Mouse (Mus musculus) natural killer cell, adult 2 months (primary cell): Measurements from ENCODE around the gene Lrrc4b.
A peak's percentile ranks its signal among the peaks of the same experiment; 100 is the strongest.

Experiments used
- DNase-seq, 2 experiments: peaks; one replicate each; pipeline ENCODE4 v3.0.0; 2022; ENCODE audit warnings: low spot score in 2 of 2

The Lrrc4b gene

DNA sequence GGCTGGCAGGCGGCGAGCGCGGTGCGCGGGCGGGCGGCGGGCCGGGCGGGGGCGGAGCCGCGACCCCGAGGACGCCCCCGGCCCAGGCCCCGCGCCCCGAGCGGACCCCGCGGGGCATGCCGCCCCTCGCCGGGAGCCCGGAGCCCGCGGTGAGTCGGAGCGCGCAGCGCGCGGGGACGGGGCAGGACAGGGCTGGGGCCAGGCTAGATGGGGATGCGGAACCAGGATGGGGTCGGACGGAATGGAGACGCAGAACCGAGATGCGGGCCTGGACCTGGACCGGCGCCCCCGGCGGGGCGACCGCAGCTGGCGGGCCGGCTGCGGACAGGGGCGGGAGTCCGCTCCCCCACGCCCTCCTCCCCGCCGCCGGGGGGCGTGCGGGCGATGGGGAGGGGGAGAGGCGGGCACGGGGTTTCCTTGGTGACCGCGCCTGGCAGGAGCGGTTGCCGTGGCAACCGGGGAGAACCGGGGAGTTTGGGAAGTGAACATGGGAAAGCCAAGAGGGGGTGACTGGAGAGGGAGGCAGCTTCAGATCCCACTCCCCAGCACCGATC is at the start of gene Lrrc4b:
TSS of gene Lrrc4b (plus strand) at position 51 of the 554 bp plus-strand sequence.
- DNase-seq = no peak

DNA sequence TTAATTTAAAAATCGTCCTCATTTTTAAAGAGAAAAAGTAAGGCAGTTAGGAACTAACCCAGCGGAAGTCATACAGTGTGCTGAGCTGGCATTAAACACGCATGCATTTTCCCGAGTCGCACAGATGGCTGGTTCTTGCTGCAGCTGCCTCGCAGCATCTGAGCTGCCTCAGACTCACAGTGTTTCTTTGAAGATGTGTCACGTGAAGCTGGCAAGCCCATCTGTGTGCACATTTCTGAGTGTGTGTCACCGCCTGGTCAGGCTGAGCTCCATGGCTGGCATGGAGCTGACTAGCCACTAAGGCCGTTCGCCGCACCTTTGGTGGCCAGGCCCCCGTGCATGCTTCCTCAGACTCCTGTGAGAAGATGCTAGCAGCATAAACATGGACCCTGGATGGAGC is 46.3 kb upstream of the Lrrc4b start:
- no peak for DNase-seq

- peak; percentile 42 to 51 for DNase-seq
Measured at GRCm38 (mm10) chr7:44383980-44384715, 44.7 kb upstream of the Lrrc4b start, which contains the start of gene Syt3. Gene Syt3, plus strand, starts transcription at chr7:44384102.

DNA sequence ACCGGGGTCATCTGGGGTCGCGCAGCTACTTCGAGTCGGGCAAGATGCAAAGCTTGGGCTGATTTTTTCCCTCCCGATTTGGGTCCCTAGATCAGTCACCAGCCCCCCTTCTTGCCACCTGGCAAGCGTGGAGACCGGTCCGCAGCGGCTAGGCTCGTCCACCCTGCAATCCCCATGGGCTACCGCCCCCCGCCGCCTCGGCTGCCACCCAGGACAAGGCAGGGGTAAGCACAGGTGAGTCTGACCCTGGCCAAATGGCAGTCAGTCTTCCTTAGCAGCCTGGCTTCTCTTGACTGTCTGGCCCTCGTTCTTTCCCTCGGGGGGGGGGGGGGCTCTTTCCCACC is 44.1 kb upstream of the Lrrc4b start:
- no peak for DNase-seq

- DNase-seq = no peak
Measured at GRCm38 (mm10) chr7:44385720-44386119, 43.1 kb upstream of the Lrrc4b start, which contains the start of gene 1700008O03Rik. Gene 1700008O03Rik, minus strand, starts transcription at chr7:44385820.

GRCm38 (mm10) chr7:44391831-44392230 is 37.0 kb upstream of the Lrrc4b start:
- DNase-seq = no peak

DNA sequence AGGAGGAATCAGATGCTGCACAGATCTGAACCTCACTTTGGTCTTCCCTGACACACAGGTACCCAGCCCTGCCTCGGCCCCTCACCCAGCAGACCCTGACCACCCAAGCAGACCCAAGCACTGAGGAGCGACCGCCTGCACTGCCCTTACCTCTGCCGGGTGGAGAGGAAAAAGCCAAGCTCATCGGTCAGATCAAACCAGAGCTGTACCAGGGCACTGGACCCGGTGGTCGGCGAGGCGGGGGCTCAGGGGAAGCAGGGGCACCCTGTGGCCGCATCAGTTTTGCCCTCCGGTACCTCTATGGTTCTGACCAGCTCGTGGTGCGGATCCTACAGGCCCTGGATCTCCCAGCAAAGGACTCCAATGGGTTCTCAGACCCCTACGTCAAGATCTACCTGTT is 36.5 kb upstream of the Lrrc4b start:
- DNase-seq = no peak

- no peak for DNase-seq
Measured at GRCm38 (mm10) chr7:44393284-44393683, 35.5 kb upstream of the Lrrc4b start.

DNA sequence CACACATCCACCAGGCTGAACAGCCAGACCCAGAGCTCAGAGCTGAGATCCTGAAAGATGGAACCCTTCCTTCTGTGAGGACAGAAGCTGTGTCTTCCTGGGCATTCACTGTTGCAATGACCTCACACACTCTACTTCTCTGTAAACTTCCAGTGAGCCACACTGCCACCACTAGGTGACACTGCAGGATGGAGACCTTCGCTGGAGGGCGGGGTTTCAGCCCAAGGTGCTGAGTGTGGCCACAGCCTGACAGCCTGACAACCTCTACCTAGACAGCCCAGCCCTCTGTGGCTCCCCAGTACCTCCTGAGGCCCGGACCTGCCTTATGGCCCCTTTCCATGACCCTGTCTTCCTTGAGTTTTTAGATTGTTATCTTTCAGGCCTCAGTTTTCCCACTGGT is 30.2 kb upstream of the Lrrc4b start:
- DNase-seq = peak; percentile 73 to 75

DNA sequence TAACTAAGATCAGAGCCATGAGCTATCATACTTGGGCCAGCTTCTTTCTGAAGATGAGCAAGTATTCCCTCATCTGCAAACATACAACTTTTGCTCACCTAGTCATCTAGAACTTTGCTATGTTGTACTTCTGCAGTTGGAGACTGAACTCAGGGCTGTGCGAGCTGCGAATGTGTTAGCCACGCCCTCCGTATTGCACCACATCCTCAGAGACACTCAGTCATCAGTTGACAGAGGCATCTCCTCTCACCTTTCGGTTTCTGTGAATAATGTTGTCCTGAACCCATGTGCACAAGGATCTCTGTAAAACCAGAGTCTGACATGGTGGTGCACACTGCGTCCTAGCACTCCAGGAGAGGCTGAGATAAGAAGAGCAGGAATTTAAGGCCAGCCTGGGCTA is 27.1 kb upstream of the Lrrc4b start:
- peak; percentile 35 to 38 for DNase-seq

GRCm38 (mm10) chr7:44405346-44406014 is 23.3 kb upstream of the Lrrc4b start:
- DNase-seq = peak; percentile 81 to 85

DNA sequence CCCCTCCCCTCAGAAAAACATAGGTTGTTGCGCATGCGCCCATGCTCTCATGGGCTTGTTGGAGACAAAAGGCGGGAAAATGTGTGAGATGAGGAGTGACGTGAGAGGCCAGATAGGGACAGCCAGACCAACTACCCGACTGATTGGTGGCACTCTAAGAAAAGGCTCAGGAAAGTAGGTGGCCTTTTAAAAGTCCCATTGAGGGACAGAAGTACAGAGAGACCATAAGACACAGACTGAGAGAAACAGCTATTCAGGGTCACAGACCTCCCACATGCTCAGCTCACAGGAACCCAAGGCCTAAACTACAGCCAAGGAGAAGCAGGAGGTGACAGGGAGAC is 22.8 kb upstream of the Lrrc4b start:
- DNase-seq = no peak

- no peak for DNase-seq
Measured at GRCm38 (mm10) chr7:44411144-44411543, 17.7 kb upstream of the Lrrc4b start.

- no peak for DNase-seq
Measured at GRCm38 (mm10) chr7:44413307-44413706, 15.5 kb upstream of the Lrrc4b start.

GRCm38 (mm10) chr7:44427666-44428065 is 1.2 kb upstream of the Lrrc4b start:
- DNase-seq = no peak

DNA sequence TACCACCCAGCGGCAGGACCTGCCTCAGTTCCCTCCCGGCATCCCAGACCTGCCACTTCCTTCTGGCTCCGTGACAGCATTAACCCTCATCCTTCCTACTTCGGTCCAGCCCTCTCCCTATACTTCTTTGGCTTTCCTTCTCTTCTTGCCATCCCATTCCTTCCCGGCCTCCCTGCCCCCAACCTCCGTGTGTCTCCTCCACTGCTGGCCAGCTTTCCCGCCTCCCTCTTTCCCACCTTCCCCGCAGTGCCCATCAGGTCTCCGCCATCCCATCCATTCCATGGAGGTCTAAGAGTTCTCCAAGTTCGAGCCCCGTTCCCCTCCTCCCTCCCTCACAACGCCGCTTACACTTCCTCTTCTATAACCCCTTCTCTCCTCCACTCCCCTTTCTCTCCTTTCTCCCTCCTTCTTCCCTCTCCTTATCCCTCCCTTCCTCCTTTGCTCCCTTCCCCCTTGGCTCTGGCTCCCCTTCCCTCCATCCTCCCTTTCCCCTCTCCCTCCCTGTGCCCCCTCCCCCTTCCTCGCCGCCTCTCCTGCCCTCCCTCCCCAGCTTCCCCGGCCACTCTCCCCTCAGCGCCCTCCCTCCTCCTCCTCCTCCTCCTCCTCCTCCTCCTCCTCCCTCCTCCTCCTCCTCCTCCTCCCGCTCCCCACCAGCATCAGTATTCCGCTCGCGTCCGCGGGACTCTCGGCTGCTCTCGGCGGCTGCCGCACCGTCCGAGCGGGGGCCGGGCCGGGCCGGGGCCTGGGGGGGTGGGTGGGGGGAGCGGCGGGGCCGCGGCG is 457 bp upstream of the Lrrc4b start:
- DNase-seq = no peak

GRCm38 (mm10) chr7:44429534-44430488 is 993 bp downstream of the Lrrc4b start:
- DNase-seq = no peak

GRCm38 (mm10) chr7:44432550-44432949 is 3.7 kb downstream of the Lrrc4b start:
- DNase-seq = no peak

- DNase-seq = no peak
Measured at GRCm38 (mm10) chr7:44433371-44433770, 4.6 kb downstream of the Lrrc4b start.

- no peak for DNase-seq
Measured at GRCm38 (mm10) chr7:44434089-44434488, 5.3 kb downstream of the Lrrc4b start.

DNA sequence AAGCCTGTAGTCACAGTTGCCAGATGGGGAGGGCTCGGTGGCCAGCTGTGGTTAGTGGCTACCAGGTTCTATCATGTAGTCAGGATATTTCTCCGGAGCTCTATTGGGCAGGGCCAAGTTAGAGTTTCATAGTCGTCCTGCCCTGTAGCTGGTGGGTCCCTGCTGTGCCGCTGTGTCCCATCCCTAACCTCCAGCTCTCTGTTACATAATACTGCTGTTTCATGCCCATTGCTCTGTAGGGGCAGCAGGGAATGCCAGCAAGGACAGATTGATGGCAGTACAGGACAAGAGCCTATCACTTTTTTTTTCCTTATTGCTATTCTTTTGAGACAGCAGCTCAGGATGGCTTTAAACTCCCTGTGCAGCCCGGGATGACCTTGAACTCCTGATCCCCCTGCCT is 7.0 kb downstream of the Lrrc4b start:
- no peak for DNase-seq
